ENCODE assay signal across 25 mouse cellular contexts in genomic region chr9:61601911-61602310, GRCm38 (mm10).
DNase-seq lines count a peak whose midpoint lies in the region; ATAC-seq and TF ChIP-seq lines count a peak whose summit lies in the region.
"Had no signal": no experiment of that assay in that cellular context is flagged by ENCODE, and none has a peak within 500 bp of the region (broad histone marks: within the 10 kb centered on the region; RNA-seq: fewer than 3 reads in every experiment).

No protein-coding gene starts in this region.

- no peak overlapping the region for H3K4me2 ChIP-seq in embryonic facial prominence, embryonic 12.5 days (replicated peaks)
- H3K4me2 ChIP-seq: heart, embryonic 13.5 days; liver, embryonic 15.5 days; lung, embryonic 14.5 days had no signal

- no peaks in the 10 kb centered on the region for H3K79me2 ChIP-seq in heart, adult 2 months (replicated peaks; ENCODE audit: control insufficient read depth, insufficient read depth, low read length)

- no peak for ATAC-seq in embryonic facial prominence, embryonic 12.5 days (ENCODE audit: insufficient number of reproducible peaks, insufficient read depth, low FRiP score, low TSS enrichment)
- ATAC-seq: forebrain, embryonic 16.5 days; intestine, embryonic 16.5 days; Patski had no signal

- peak overlapping the region; percentile 58 for H3K27ac ChIP-seq in embryonic facial prominence, embryonic 12.5 days
- H3K27ac ChIP-seq in heart, adult 2 months: no peak overlapping the region
- H3K27ac ChIP-seq: gastrocnemius, adult 2 months; heart, embryonic 13.5 days; kidney, postnatal 0 days; liver, embryonic 15.5 days had no signal

- TF ChIP-seq POLR2A in heart, adult 2 months (IDR thresholded peaks at IDR 0.05; ENCODE audit: insufficient read depth, low read depth, low read length): no peak

- H3K36me3 ChIP-seq in embryonic facial prominence, embryonic 12.5 days: no peaks in the 10 kb centered on the region
- no peaks in the 10 kb centered on the region for H3K36me3 ChIP-seq in heart, adult 2 months (ENCODE audit: control insufficient read depth, insufficient read depth, low read length)
- H3K36me3 ChIP-seq: heart, embryonic 13.5 days; liver, embryonic 15.5 days had no signal

- no peak for TF ChIP-seq EP300 in heart, adult 2 months (IDR thresholded peaks at IDR 0.05; ENCODE audit: insufficient read depth, low read depth, low read length)

- TF ChIP-seq CTCF in heart, adult 2 months (IDR thresholded peaks at IDR 0.05): no peak

- H3K9me3 ChIP-seq in embryonic facial prominence, embryonic 12.5 days: no peaks in the 10 kb centered on the region
- H3K9me3 ChIP-seq: heart, embryonic 13.5 days; liver, embryonic 15.5 days had no signal

- peaks cover 33% of the 10 kb centered on the region for H3K4me1 ChIP-seq in embryonic facial prominence, embryonic 12.5 days
- no peaks in the 10 kb centered on the region for H3K4me1 ChIP-seq in heart, adult 2 months (ENCODE audit: control insufficient read depth, insufficient read depth, low read length)
- H3K4me1 ChIP-seq: liver, embryonic 15.5 days had no signal

- 47% methylated on average over 6 of the region's 6 CpGs for WGBS in embryonic facial prominence, embryonic 12.5 days
- WGBS in heart, adult 2 months: 69% methylated on average over 6 of the region's 6 CpGs

- no peak overlapping the region; the same call in 1 of the 2 replicates for H3K9ac ChIP-seq in embryonic facial prominence, embryonic 12.5 days
- no peak overlapping the region for H3K9ac ChIP-seq in heart, adult 2 months (ENCODE audit: low read depth, low read length)
- H3K9ac ChIP-seq: heart, embryonic 13.5 days; liver, embryonic 15.5 days; lung, embryonic 14.5 days had no signal

- intact Hi-C loops in heart, adult 2 months (cut with DNase I): no loop called here

- H3K4me3 ChIP-seq in embryonic facial prominence, embryonic 12.5 days: no peak overlapping the region
- no peak overlapping the region for H3K4me3 ChIP-seq in heart, adult 2 months
- H3K4me3 ChIP-seq: erythroblast, embryonic 14.5 days; gastrocnemius, adult 2 months; heart, embryonic 13.5 days; liver, embryonic 15.5 days had no signal

- DNase-seq in adrenal gland, adult (ENCODE audit: inconsistent age in 2 of 2, low spot score in 1 of 2): peak; percentile 68 to 93
- no peak for DNase-seq in adrenal gland, postnatal 4 days (ENCODE audit: low spot score in 2 of 2)
- peak; percentile 15 for DNase-seq in testis, postnatal 14 days (ENCODE audit: low spot score)
- no peak for DNase-seq in testis, postnatal 10 days (ENCODE audit: low spot score)
- DNase-seq in heart, adult 2 months: no peak
- DNase-seq in MN1 (ENCODE audit: low spot score): no peak
- DNase-seq: cerebellum, adult 9-10 months; cerebellum, postnatal 36 days; gastrocnemius, adult 2 months; heart, postnatal 10 days; kidney, adult 8-10 months; kidney, postnatal 4 days; layer of hippocampus, postnatal 36 days; lung, embryonic 14.5 days; lung, postnatal 14 days; midbrain, embryonic 14.5 days had no signal

- H3K27me3 ChIP-seq in embryonic facial prominence, embryonic 12.5 days: no peaks in the 10 kb centered on the region
- H3K27me3 ChIP-seq in heart, adult 2 months (ENCODE audit: control insufficient read depth, insufficient read depth, low read length): no peaks in the 10 kb centered on the region
- H3K27me3 ChIP-seq: CH12.LX; liver, embryonic 15.5 days; Patski had no signal

Comparison
In these comparisons a context has a peak if more than half of its experiments do, and no peak if none do; other contexts are left out.
1. DNase-seq: peak in adrenal gland, adult (2 of 2) and testis, postnatal 14 days (single experiment); none in adrenal gland, postnatal 4 days (0 of 2), testis, postnatal 10 days (single experiment), heart, adult 2 months (0 of 2) and MN1 (single experiment).